35 mouse cellular contexts compared by ENCODE assay signal in the genomic region with DNA sequence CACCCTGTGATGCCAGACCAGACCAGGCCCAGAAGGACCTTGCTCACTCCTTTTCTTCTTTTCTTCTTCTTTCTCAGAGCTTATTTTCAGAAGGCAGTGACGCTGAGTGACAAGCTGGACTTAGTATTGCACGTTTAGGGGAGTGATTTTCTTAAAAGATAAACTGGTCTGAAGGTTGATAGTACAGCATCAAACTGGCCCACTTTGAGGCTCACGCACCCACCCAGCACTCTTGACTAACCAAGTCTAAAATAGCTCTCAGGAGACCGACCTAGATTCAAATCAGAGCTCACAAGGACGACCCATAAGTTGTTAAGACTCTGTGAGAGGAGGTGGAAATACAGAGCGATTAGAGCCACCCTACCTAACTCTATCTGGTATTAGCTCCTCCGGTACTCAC. TPM values are rescaled to one million over a fixed set of nuclear protein-coding genes. Genes with fewer than 3 reads are reported as not detected.
DNase-seq lines count a peak whose midpoint lies in the region; ATAC-seq lines count a peak whose summit lies in the region.
"Had no signal": no experiment of that assay in that cellular context is flagged by ENCODE, and none has a peak within 500 bp of the region (broad histone marks: within the 10 kb centered on the region; RNA-seq: fewer than 3 reads in every experiment).

No protein-coding gene starts in this region.

- peaks cover 27% of the 10 kb centered on the region for H3K4me1 ChIP-seq in kidney, embryonic 15.5 days
- H3K4me1 ChIP-seq in embryonic facial prominence, embryonic 10.5 days, result peaks cover 14% of the 10 kb centered on the region
- peaks cover 45% of the 10 kb centered on the region for H3K4me1 ChIP-seq in limb, embryonic 10.5 days
- H3K4me1 ChIP-seq in limb, embryonic 15.5 days, result peaks cover 20% of the 10 kb centered on the region

- H3K27me3 ChIP-seq in kidney, embryonic 15.5 days, result peaks cover 96% of the 10 kb centered on the region
- peaks cover 100% of the 10 kb centered on the region for H3K27me3 ChIP-seq in embryonic facial prominence, embryonic 10.5 days (replicated peaks; ENCODE audit: low read depth, poor library complexity, severe bottlenecking)
- H3K27me3 ChIP-seq in limb, embryonic 10.5 days (ENCODE audit: low read depth, poor library complexity, severe bottlenecking), result peaks cover 100% of the 10 kb centered on the region
- peaks cover 66% of the 10 kb centered on the region for H3K27me3 ChIP-seq in limb, embryonic 15.5 days

- ATAC-seq in kidney, embryonic 15.5 days (replicated peaks; ENCODE audit: low FRiP score), result no peak
- no peak for ATAC-seq in limb, embryonic 15.5 days (ENCODE audit: insufficient number of reproducible peaks, low FRiP score, low TSS enrichment, low read depth)
- ATAC-seq: activated CD4-positive, CD25-positive, alpha-beta regulatory T cell, adult 4 months; forebrain, postnatal 0 days; liver, embryonic 12.5 days; liver, postnatal 0 days; lung, postnatal 0 days; midbrain, embryonic 16.5 days had no signal

- 3% methylated on average over 7 of the region's 7 CpGs for WGBS in kidney, embryonic 15.5 days
- WGBS in embryonic facial prominence, embryonic 10.5 days, result 1% methylated on average over 7 of the region's 7 CpGs
- 3% methylated on average over 7 of the region's 7 CpGs for WGBS in limb, embryonic 10.5 days
- WGBS in limb, embryonic 15.5 days, result 11% methylated on average over 7 of the region's 7 CpGs

- no peak overlapping the region for H3K27ac ChIP-seq in kidney, embryonic 15.5 days
- no peak overlapping the region for H3K27ac ChIP-seq in embryonic facial prominence, embryonic 10.5 days (replicated peaks)
- no peak overlapping the region for H3K27ac ChIP-seq in limb, embryonic 10.5 days
- peak overlapping the region; percentile 74 for H3K27ac ChIP-seq in limb, embryonic 15.5 days
- H3K27ac ChIP-seq: embryonic facial prominence, embryonic 15.5 days; hindbrain, embryonic 13.5 days; layer of hippocampus, adult 2 months; left cerebral cortex, adult 2 months; liver, embryonic 12.5 days; neural tube, embryonic 13.5 days had no signal

- DNase-seq in kidney, adult 18-20 months, result peak; percentile 14
- DNase-seq in embryonic facial prominence, embryonic 10.5 days (ENCODE audit: low spot score), result peak; percentile 30
- DNase-seq in limb, embryonic 10.5 days (ENCODE audit: low spot score), result peak; percentile 44
- no peak for DNase-seq in urinary bladder, postnatal 36 days (ENCODE audit: low spot score in 2 of 2)
- no peak for DNase-seq in liver
- DNase-seq: adrenal gland, adult 2 months; adrenal gland, postnatal 36 days; B cell, adult 2 months; cerebellum, adult 18-20 months; cerebellum, postnatal 10 days; forebrain, postnatal 0 days; heart, postnatal 36 days; kidney, adult 11 months; kidney, postnatal 36 days; liver, postnatal 0 days; lung, postnatal 4 days had no signal

- H3K36me3 ChIP-seq in kidney, embryonic 15.5 days, result no peaks in the 10 kb centered on the region
- no peaks in the 10 kb centered on the region for H3K36me3 ChIP-seq in embryonic facial prominence, embryonic 10.5 days (replicated peaks)
- H3K36me3 ChIP-seq in limb, embryonic 10.5 days, result no peaks in the 10 kb centered on the region
- no peaks in the 10 kb centered on the region for H3K36me3 ChIP-seq in limb, embryonic 15.5 days
- H3K36me3 ChIP-seq: embryonic facial prominence, embryonic 15.5 days; hindbrain, embryonic 13.5 days; liver, embryonic 12.5 days; neural tube, embryonic 13.5 days had no signal

- no peak overlapping the region for H3K4me2 ChIP-seq in kidney, embryonic 15.5 days
- peak overlapping the region; percentile 35; the same call in 1 of the 2 replicates for H3K4me2 ChIP-seq in limb, embryonic 15.5 days
- H3K4me2 ChIP-seq: embryonic facial prominence, embryonic 15.5 days; heart, embryonic 11.5 days; hindbrain, embryonic 13.5 days; liver, embryonic 12.5 days; neural tube, embryonic 13.5 days had no signal

- no peak overlapping the region for H3K4me3 ChIP-seq in kidney, embryonic 15.5 days (replicated peaks)
- H3K4me3 ChIP-seq in embryonic facial prominence, embryonic 10.5 days, result no peak overlapping the region
- peak overlapping the region; percentile 21; the same call in 1 of the 2 replicates for H3K4me3 ChIP-seq in limb, embryonic 10.5 days
- H3K4me3 ChIP-seq in limb, embryonic 15.5 days, result peak overlapping the region; percentile 21
- H3K4me3 ChIP-seq: embryonic facial prominence, embryonic 15.5 days; hindbrain, embryonic 13.5 days; layer of hippocampus, adult 2 months; left cerebral cortex, adult 2 months; liver, embryonic 12.5 days; neural tube, embryonic 13.5 days had no signal

- H3K9me3 ChIP-seq in kidney, embryonic 15.5 days (replicated peaks), result no peaks in the 10 kb centered on the region
- H3K9me3 ChIP-seq in embryonic facial prominence, embryonic 10.5 days, result no peaks in the 10 kb centered on the region
- H3K9me3 ChIP-seq in limb, embryonic 10.5 days (replicated peaks), result no peaks in the 10 kb centered on the region
- H3K9me3 ChIP-seq in limb, embryonic 15.5 days, result no peaks in the 10 kb centered on the region
- H3K9me3 ChIP-seq: embryonic facial prominence, embryonic 15.5 days; hindbrain, embryonic 13.5 days; liver, embryonic 12.5 days; neural tube, embryonic 13.5 days had no signal

- no peak overlapping the region for H3K9ac ChIP-seq in kidney, embryonic 15.5 days
- no peak overlapping the region; the same call in 1 of the 2 replicates for H3K9ac ChIP-seq in limb, embryonic 15.5 days
- H3K9ac ChIP-seq: embryonic facial prominence, embryonic 15.5 days; forebrain, postnatal 0 days; hindbrain, embryonic 13.5 days; liver, embryonic 12.5 days; liver, postnatal 0 days; neural tube, embryonic 13.5 days had no signal

RNA-seq across cellular contexts. Expression of a gene that starts 1.7 kb away (rescaled TPM):
- 0.23 and 0.95 TPM in 2 replicates for polyA plus RNA-seq in kidney, embryonic 15.5 days (2015; fragmentation: Nextera tagmentation; extraction: Ambion mirVana)
- polyA plus RNA-seq in embryonic facial prominence, embryonic 10.5 days (2016; fragmentation: Nextera tagmentation; extraction: Ambion mirVana), result not detected in 2 replicates
- polyA plus RNA-seq in limb, embryonic 10.5 days (2016; fragmentation: Nextera tagmentation; extraction: Ambion mirVana), result 9.3 and 17.8 TPM in 2 replicates
- 20.8 and 32.3 TPM in 2 replicates for polyA plus RNA-seq in limb, embryonic 15.5 days (2015; fragmentation: Nextera tagmentation; extraction: Ambion mirVana)
- polyA plus RNA-seq: activated CD4-positive, CD25-positive, alpha-beta regulatory T cell, adult 4 months; adrenal gland, adult 2 months; cortical plate, adult 2 months; embryonic facial prominence, embryonic 15.5 days; forebrain, postnatal 0 days; heart, embryonic 11.5 days; heart, embryonic 16.5 days; hindbrain, embryonic 13.5 days; liver, embryonic 12.5 days; liver, postnatal 0 days; lung, postnatal 0 days; midbrain, embryonic 16.5 days; stomach, embryonic 14.5 days; testis, adult 2 months had no signal

RNA-seq across cellular contexts. Expression of a gene that starts 7.1 kb away (rescaled TPM):
- not detected in 2 replicates for polyA plus RNA-seq in kidney, embryonic 15.5 days (2015; fragmentation: Nextera tagmentation; extraction: Ambion mirVana)
- 0.05 and 0.08 TPM in 2 replicates for polyA plus RNA-seq in embryonic facial prominence, embryonic 10.5 days (2016; fragmentation: Nextera tagmentation; extraction: Ambion mirVana)
- 0.84 TPM in 1 of 2 replicates, not detected in the other for polyA plus RNA-seq in limb, embryonic 10.5 days (2016; fragmentation: Nextera tagmentation; extraction: Ambion mirVana)
- polyA plus RNA-seq in limb, embryonic 15.5 days (2015; fragmentation: Nextera tagmentation; extraction: Ambion mirVana), result 0.96 and 1.4 TPM in 2 replicates
- polyA plus RNA-seq: activated CD4-positive, CD25-positive, alpha-beta regulatory T cell, adult 4 months; adrenal gland, adult 2 months; cortical plate, adult 2 months; embryonic facial prominence, embryonic 15.5 days; forebrain, postnatal 0 days; gonadal fat pad, adult 2 months; heart, embryonic 11.5 days; heart, embryonic 16.5 days; kidney, embryonic 16.5 days; liver, embryonic 12.5 days; liver, postnatal 0 days; lung, postnatal 0 days; stomach, embryonic 14.5 days had no signal

RNA-seq across cellular contexts. Expression of a gene that starts 8.4 kb away (rescaled TPM):
- polyA plus RNA-seq in kidney, embryonic 15.5 days (2015; fragmentation: Nextera tagmentation; extraction: Ambion mirVana), result 5.4 and 6.4 TPM in 2 replicates
- not detected in 2 replicates for polyA plus RNA-seq in embryonic facial prominence, embryonic 10.5 days (2016; fragmentation: Nextera tagmentation; extraction: Ambion mirVana)
- polyA plus RNA-seq in limb, embryonic 10.5 days (2016; fragmentation: Nextera tagmentation; extraction: Ambion mirVana), result 26.0 and 44.8 TPM in 2 replicates
- 27.0 and 30.6 TPM in 2 replicates for polyA plus RNA-seq in limb, embryonic 15.5 days (2015; fragmentation: Nextera tagmentation; extraction: Ambion mirVana)
- polyA plus RNA-seq: activated CD4-positive, CD25-positive, alpha-beta regulatory T cell, adult 4 months; adrenal gland, adult 2 months; brain, embryonic 14.5 days; cortical plate, adult 2 months; embryonic facial prominence, embryonic 15.5 days; forebrain, postnatal 0 days; heart, embryonic 11.5 days; heart, embryonic 16.5 days; hindbrain, embryonic 13.5 days; liver, embryonic 12.5 days; liver, postnatal 0 days; lung, postnatal 0 days; midbrain, embryonic 16.5 days; stomach, embryonic 14.5 days; testis, adult 2 months had no signal

RNA-seq across cellular contexts. Expression of a gene that starts 12.9 kb away (rescaled TPM):
- 25.1 and 26.3 TPM in 2 replicates for polyA plus RNA-seq in kidney, embryonic 15.5 days (2015; fragmentation: Nextera tagmentation; extraction: Ambion mirVana)
- not detected in 2 replicates for polyA plus RNA-seq in embryonic facial prominence, embryonic 10.5 days (2016; fragmentation: Nextera tagmentation; extraction: Ambion mirVana)
- polyA plus RNA-seq in limb, embryonic 10.5 days (2016; fragmentation: Nextera tagmentation; extraction: Ambion mirVana), result 31.0 and 34.6 TPM in 2 replicates
- 7.1 and 10.3 TPM in 2 replicates for polyA plus RNA-seq in limb, embryonic 15.5 days (2015; fragmentation: Nextera tagmentation; extraction: Ambion mirVana)
- polyA plus RNA-seq: activated CD4-positive, CD25-positive, alpha-beta regulatory T cell, adult 4 months; adrenal gland, adult 2 months; brain, embryonic 14.5 days; cortical plate, adult 2 months; embryonic facial prominence, embryonic 15.5 days; forebrain, postnatal 0 days; heart, embryonic 11.5 days; heart, embryonic 16.5 days; hindbrain, embryonic 13.5 days; liver, embryonic 12.5 days; liver, postnatal 0 days; lung, postnatal 0 days; midbrain, embryonic 16.5 days; stomach, embryonic 14.5 days; testis, adult 2 months had no signal

RNA-seq across cellular contexts. Expression of a gene that starts 25.3 kb away (rescaled TPM):
- 33.6 and 36.6 TPM in 2 replicates for polyA plus RNA-seq in kidney, embryonic 15.5 days (2015; fragmentation: Nextera tagmentation; extraction: Ambion mirVana)
- not detected in 2 replicates for polyA plus RNA-seq in embryonic facial prominence, embryonic 10.5 days (2016; fragmentation: Nextera tagmentation; extraction: Ambion mirVana)
- polyA plus RNA-seq in limb, embryonic 10.5 days (2016; fragmentation: Nextera tagmentation; extraction: Ambion mirVana), result 51.1 and 68.0 TPM in 2 replicates
- 12.4 and 14.5 TPM in 2 replicates for polyA plus RNA-seq in limb, embryonic 15.5 days (2015; fragmentation: Nextera tagmentation; extraction: Ambion mirVana)
- polyA plus RNA-seq: activated CD4-positive, CD25-positive, alpha-beta regulatory T cell, adult 4 months; adrenal gland, adult 2 months; cortical plate, adult 2 months; forebrain, postnatal 0 days; heart, embryonic 16.5 days; hindbrain, embryonic 13.5 days; liver, embryonic 12.5 days; liver, postnatal 0 days; midbrain, embryonic 16.5 days; stomach, embryonic 14.5 days had no signal

Comparison
In these comparisons a context has a peak if more than half of its experiments do, and no peak if none do; other contexts are left out.
1. DNase-seq: peak in kidney, adult 18-20 months (single experiment), embryonic facial prominence, embryonic 10.5 days (single experiment) and limb, embryonic 10.5 days (single experiment); none in urinary bladder, postnatal 36 days (0 of 2) and liver (single experiment).
2. H3K4me3 ChIP-seq: peak in limb, embryonic 10.5 days (single experiment) and limb, embryonic 15.5 days (single experiment); none in kidney, embryonic 15.5 days (single experiment) and embryonic facial prominence, embryonic 10.5 days (single experiment).